Mouse (Mus musculus) left cerebral cortex, postnatal 4 days (tissue): Measurements from ENCODE around the gene Plin3. TPM values are rescaled to one million over a fixed set of nuclear protein-coding genes. Genes with fewer than 3 reads are reported as not detected.
A peak's percentile ranks its signal among the peaks of the same experiment; 100 is the strongest.

Experiments used
- DNase-seq: peaks from one replicate; pipeline ENCODE4 v3.0.0-alpha.2; 2022
- intact Hi-C: fragments of 180-260 bp; cut with DNase I; formaldehyde crosslinking; loops from one replicate; pipeline ENCODE4 v1.15.1; 2025
- microRNA-seq: library from miRNA; unstranded; fragments of <30 nt; microRNA quantifications from one replicate; pipeline ENCODE4 v1.2.0, GENCODE M21; 2022
- total RNA-seq, 2 experiments: library from RNA; stranded (reverse); gene quantifications; 2 replicates each; pipeline ENCODE4 v1.2.3; 2021

Gene Plin3
- total RNA-seq, 2 experiments from 2014 or later: 4.5 to 6.1 TPM

DNA sequence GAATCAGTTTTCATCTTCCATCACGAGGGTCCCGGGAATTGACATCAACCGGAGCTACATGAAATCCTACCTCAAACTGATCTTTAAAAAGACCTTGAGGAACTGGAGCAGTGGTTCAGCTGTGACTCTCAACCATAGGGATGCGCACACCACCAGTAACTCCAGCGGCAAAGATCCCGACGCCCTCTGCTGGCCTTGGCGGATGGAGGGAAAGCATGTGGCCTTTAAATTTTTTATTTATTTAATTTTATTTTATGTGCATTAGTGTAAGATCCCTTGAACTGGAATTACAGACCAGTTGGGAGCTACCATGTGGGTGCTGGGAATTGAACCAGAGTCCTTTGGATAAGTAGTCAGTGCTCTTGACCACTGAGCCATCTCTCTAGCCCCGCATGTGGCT lies 37.2 kb downstream of the Plin3 start:
- intact Hi-C loops: no loop called here
- DNase-seq: peak; percentile 67

DNA sequence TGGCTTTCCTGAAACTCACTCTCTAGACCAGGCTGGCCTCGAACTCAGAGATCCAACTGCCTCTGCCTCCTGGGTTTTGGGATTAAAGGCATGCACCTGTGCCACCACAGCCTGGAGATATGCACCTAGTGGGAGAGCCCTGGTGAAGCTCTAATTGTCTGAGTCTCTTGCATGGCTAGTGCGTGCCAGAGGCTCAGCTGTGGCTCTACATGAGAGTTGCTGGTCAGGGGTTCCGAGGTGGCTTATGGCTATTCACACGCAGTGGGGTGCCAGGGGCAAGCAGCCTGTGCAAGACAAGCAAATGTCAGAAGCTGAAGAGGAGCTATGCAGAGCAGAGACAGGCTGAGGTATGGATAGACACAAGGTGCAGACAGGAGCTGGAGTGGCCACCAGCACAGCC lies 38.0 kb downstream of the Plin3 start:
- intact Hi-C loops: loop anchor here (5.0 kb wide), 2 partner anchors 52 to 127 kb away; no protein-coding TSS in a partner anchor
- DNase-seq: no peak

DNA sequence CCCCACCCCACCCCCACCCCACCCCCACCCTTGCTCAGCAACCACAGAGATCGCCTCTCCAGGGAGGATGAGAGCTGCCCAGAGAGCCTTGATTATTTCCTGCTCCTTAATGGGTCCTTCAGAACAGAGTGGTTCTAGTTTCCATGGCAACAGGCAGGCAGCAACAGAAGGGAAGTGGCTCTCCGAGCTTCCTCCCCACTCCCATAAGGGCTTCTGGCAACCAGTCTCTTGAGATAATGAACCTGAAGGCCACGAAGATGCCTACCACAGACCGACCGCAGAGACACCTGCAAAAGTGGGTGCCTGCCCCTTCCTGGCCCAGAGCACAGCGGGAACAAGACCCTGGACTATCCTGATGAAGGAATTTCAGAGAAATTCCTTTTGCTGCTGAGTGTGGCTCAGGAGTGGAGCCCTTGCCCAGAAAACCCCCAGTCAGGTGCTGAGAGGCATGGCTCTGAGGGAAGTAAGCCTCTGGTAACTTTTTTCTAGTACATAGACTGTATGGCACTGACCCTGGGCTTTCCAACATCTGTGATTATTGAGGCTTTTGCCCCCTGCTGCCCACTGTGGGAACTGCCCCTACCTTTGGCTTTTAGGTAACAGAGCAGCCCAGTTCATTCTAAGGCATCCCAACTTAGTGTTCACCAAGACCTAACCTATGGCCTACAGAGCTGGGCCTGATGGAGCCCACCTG lies 41.4 kb downstream of the Plin3 start:
- intact Hi-C loops: loop anchor here (5.0 kb wide), 2 partner anchors 49 to 124 kb away; no protein-coding TSS in a partner anchor
- DNase-seq: peak; percentile 77

DNA sequence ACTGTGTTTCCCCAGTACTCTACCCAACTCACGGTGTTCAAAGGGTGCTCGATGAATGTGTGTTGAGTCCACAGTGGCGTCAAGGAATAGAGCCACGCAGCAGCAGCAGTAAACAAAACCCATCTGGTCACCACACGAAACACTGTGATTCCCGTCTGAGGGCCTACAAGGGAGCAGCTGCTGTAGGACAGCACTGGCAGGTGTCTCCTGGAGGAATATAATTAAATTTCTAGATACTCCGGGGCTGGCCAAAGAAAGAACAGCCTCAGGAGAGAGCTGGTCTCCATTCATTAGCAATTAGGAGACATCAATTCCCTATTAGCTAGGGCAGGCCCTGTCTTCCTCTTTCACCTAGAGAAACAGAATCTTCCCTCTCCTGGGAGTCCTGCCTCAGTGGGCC lies 47.1 kb downstream of the Plin3 start:
- DNase-seq: no peak
- intact Hi-C loops: no loop called here

DNA sequence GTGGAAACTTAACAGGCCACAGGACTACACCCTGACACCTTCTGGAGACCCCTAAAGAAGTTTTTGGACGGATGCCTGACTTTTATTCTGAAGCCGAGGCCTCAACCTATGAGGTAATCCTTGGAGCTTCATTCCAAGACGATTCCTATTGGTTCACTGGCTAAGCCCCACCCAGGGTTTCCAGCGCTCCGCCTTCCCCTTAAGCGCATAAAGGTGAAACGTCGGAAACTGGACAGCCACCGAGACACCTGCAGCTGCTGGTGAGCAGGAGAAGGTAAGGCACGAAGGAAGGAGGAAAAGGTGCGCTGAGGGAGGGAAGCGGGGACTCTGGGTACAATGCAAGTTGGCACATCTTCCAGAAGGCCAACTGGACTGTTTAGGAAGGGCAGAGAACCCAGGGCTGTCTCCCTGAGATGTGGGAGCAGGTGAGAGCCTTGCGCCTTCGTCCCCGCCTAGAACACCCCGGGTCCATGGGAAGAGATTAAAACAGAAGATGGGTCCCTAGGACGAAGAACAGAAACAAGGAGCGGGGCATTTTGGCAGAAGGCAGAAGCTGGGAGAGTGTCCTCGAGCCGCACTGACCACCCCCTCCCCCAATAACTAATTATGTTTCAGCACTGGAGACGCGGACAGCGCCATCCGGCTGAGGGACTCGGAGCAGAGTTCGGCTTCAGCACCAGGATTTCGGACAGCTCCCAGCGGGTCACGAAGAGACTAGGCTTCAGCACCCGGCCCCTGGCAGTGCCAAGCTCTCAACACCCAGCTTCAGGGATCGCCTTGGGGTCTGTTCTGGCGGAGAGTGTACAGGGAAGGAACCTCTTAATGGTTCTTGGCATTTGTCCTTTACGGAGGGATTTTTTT lies 50.9 kb downstream of the Plin3 start:
- peak; percentile 81 for DNase-seq
- intact Hi-C loops: no loop called here

DNA sequence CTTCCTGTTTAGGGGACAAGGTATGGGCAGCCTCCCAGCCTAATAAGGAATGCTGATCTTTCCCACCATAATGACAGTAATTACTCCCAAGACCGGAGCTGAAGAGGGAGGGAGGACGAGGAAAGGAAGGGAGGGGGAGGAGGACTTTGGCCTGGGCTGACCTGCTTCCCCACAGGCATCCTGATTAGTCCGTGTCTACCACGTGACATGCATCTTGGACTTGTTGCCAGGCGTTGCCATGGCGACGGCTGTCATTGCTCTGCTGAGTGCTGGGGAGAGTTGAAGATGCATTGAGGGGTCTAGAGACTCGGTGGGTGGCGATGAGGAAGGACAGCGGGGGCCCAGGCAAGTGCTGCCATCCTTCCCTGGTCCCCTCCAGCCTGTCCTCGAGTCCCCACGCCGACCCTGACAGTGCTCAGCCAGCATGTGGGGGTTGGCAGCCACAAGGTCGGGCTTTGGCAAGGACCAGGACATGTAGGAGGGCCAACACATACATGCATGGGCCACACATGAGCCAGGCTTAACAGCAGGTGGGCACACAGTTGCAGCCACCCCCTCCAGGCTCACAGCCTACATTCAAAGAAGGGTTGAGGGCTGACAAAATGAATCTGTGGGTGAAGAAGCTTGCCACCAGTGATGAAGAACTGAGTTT lies 58.7 kb downstream of the Plin3 start:
- intact Hi-C loops: no loop called here
- DNase-seq: peak; percentile 95

DNA sequence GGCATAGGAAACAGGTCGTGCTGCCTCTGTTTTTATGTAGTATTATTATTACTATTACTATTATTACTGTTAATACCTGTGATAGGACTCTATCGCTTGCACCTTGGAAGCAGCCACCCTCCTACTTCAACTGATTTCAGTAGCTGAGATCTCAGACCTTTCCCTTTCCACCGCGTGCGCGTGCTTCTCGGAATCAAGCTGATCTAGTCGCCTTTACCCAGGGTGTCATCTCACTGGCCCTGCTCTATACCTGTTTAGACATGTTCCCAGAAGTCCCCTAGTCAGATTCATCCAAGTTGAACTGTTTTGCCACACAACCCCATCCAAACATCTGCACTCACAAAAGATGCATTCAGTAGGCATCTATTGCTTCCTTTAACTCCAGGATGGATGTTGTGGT lies 59.3 kb downstream of the Plin3 start:
- intact Hi-C loops: no loop called here
- no peak for DNase-seq

DNA sequence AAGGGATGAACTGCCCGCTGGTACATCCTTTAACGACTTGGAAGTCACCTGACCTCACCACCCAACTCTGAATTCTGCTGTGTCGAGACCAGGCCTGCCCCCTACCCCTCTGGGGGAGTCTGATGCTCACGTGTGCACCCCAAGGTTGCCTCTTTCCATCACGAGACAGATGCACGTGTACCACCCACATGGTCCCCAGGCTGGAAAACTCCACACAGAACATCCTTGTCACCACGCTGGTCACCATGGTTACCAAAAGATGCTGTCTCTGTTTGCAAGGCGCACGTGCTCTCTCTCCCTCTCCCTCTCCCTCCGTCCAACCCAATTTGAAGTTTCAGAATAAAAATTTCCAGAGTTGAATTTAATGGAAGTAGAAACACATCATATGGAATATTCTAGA lies 62.7 kb downstream of the Plin3 start:
- intact Hi-C loops: no loop called here

More for the DNA sequence above, 62.7 kb downstream of the Plin3 start:
- no peak for DNase-seq

Small RNAs within 50 kb of the gene (microRNA-seq; reads per million reads assigned to microRNA genes)
- gene Mir7b: 1,611 reads per million, percentile 80 among the genes with 10 or more reads in this experiment

Other genes with a start within 250 kb of the Plin3 start
- gene Ubxn6, start 217.8 kb downstream of the Plin3 start, total RNA-seq: 10 to 100 TPM; 69.1 to 78.9 TPM
- 100 to 1,000 TPM; 109 to 117 TPM for gene Hdgfl2, start 213.2 kb downstream of the Plin3 start, total RNA-seq
- gene Plin4, start 183.1 kb downstream of the Plin3 start, total RNA-seq: under 1 TPM; 0.20 to 0.24 TPM
- gene Plin5, start 175.3 kb downstream of the Plin3 start, total RNA-seq: 1 to 10 TPM; 1.2 to 1.9 TPM
- gene Lrg1, start 170.9 kb downstream of the Plin3 start, total RNA-seq: not detected
- 10 to 100 TPM; 91.1 to 95.7 TPM for gene Sema6b, start 152.5 kb downstream of the Plin3 start, total RNA-seq
- gene Tnfaip8l1, start 130.4 kb downstream of the Plin3 start, total RNA-seq: 10 to 100 TPM; 11.1 TPM
- 10 to 100 TPM; 45.9 to 47.6 TPM for gene Mydgf, start 109.0 kb downstream of the Plin3 start, total RNA-seq
- 10 to 100 TPM; 48.9 to 50.2 TPM for gene Dpp9, start 74.0 kb downstream of the Plin3 start, total RNA-seq
- gene Fem1a, start 36.1 kb downstream of the Plin3 start, total RNA-seq: 10 to 100 TPM; 41.4 to 45.7 TPM
- gene Ticam1, start 16.1 kb downstream of the Plin3 start, total RNA-seq: 1 to 10 TPM; 3.4 to 3.7 TPM
- gene Arrdc5, start 7.4 kb upstream of the Plin3 start, total RNA-seq: not detected
- gene Uhrf1, start 10.4 kb upstream of the Plin3 start, total RNA-seq: 10 to 100 TPM; 12.3 to 16.2 TPM
- gene Kdm4b, start 33.2 kb upstream of the Plin3 start, total RNA-seq: 100 to 1,000 TPM; 111 to 112 TPM
- gene Ptprs, start 183.6 kb upstream of the Plin3 start, total RNA-seq: 100 to 1,000 TPM; 821 to 872 TPM
- gene Znrf4, start 219.6 kb upstream of the Plin3 start, total RNA-seq: not detected